In the genomic region with DNA sequence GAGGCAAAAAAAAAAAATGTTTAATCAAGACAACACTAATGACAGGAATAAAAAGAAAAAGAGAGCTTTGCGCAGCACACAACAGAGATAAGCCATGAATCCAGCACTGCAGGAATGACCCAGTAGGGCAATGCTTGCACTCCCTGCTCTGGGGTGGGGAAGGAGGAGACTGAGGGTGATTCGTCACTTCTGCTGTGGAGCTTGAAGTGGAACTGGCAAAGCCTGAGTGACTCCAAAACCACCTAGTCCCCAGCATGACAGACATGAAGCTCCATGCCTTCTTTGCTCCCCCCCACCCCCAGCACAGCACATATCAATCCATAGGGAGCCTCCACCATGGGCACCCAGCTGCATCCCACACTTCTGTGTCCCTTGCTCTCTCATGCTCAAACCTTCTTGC, we compare ENCODE assay signal across 25 mouse cellular contexts. TPM values are rescaled to one million over a fixed set of nuclear protein-coding genes. Genes with fewer than 3 reads are reported as not detected.
DNase-seq lines count a peak whose midpoint lies in the region; ATAC-seq and TF ChIP-seq lines count a peak whose summit lies in the region.
"Had no signal": no experiment of that assay in that cellular context is flagged by ENCODE, and none has a peak within 500 bp of the region (broad histone marks: within the 10 kb centered on the region; RNA-seq: fewer than 3 reads in every experiment).

No protein-coding gene starts in this region.

- no peak overlapping the region for H3K9ac ChIP-seq in forebrain, postnatal 0 days
- H3K9ac ChIP-seq: embryonic facial prominence, embryonic 12.5 days; embryonic facial prominence, embryonic 15.5 days; forebrain, embryonic 12.5 days; forebrain, embryonic 15.5 days; heart, embryonic 12.5 days; heart, embryonic 15.5 days; hindbrain, embryonic 14.5 days had no signal

- 78% methylated on average over 2 of the region's 2 CpGs for WGBS in forebrain, embryonic 10.5 days
- 88% methylated on average over 2 of the region's 2 CpGs for WGBS in forebrain, postnatal 0 days

- ATAC-seq in forebrain, postnatal 0 days, result no peak
- peak; percentile 39; the same call in 1 of the 2 replicates for ATAC-seq in neutrophil, adult 5-6 weeks (ENCODE audit: extremely low read depth, insufficient number of reproducible peaks, low FRiP score, poor library complexity, severe bottlenecking)
- ATAC-seq: CD4-positive, CD25-positive, alpha-beta regulatory T cell, adult 4 months; forebrain, embryonic 15.5 days had no signal

- no peak overlapping the region for H3K4me2 ChIP-seq in forebrain, postnatal 0 days (ENCODE audit: low read depth)
- H3K4me2 ChIP-seq: embryonic facial prominence, embryonic 12.5 days; embryonic facial prominence, embryonic 15.5 days; forebrain, embryonic 12.5 days; forebrain, embryonic 15.5 days; heart, embryonic 12.5 days; heart, embryonic 15.5 days; hindbrain, embryonic 14.5 days had no signal

- H3K4me3 ChIP-seq in forebrain, embryonic 10.5 days, result no peak overlapping the region
- no peak overlapping the region for H3K4me3 ChIP-seq in forebrain, postnatal 0 days (ENCODE audit: low read depth, low read length)
- H3K4me3 ChIP-seq: embryonic facial prominence, embryonic 12.5 days; embryonic facial prominence, embryonic 15.5 days; forebrain, embryonic 12.5 days; forebrain, embryonic 15.5 days; gastrocnemius, adult 2 months; heart, embryonic 12.5 days; heart, embryonic 15.5 days had no signal

- no peak for DNase-seq in forebrain, embryonic 10.5 days (ENCODE audit: extremely low spot score, low spot score)
- no peak for DNase-seq in forebrain, postnatal 0 days
- peak; percentile 24 to 35 for DNase-seq in spleen, postnatal 36 days (ENCODE audit: low spot score in 2 of 2)
- DNase-seq in spleen, adult 18-20 months, result no peak
- no peak for DNase-seq in urinary bladder, postnatal 10 days (ENCODE audit: low spot score)
- no peak for DNase-seq in frontal cortex, adult 2 months (ENCODE audit: extremely low spot score in 1 of 2, low spot score in 1 of 2)
- DNase-seq: adrenal gland, postnatal 10 days; adrenal gland, postnatal 36 days; cerebellum, adult 18-20 months; cerebellum, adult 9-10 months; cerebellum, postnatal 14 days; gastrocnemius, adult 2 months; gastrocnemius, postnatal 14 days; heart, adult 18-20 months; heart, postnatal 10 days; heart, postnatal 36 days had no signal

- peaks cover 23% of the 10 kb centered on the region for H3K4me1 ChIP-seq in forebrain, embryonic 10.5 days
- H3K4me1 ChIP-seq in forebrain, postnatal 0 days (ENCODE audit: insufficient read depth), result peaks cover 7% of the 10 kb centered on the region; the same call in 1 of the 2 replicates

- H3K36me3 ChIP-seq in forebrain, embryonic 10.5 days (replicated peaks), result no peaks in the 10 kb centered on the region
- no peaks in the 10 kb centered on the region for H3K36me3 ChIP-seq in forebrain, postnatal 0 days (ENCODE audit: insufficient read depth)
- H3K36me3 ChIP-seq: embryonic facial prominence, embryonic 12.5 days; embryonic facial prominence, embryonic 15.5 days; forebrain, embryonic 12.5 days; forebrain, embryonic 15.5 days; heart, embryonic 12.5 days; heart, embryonic 15.5 days had no signal

- H3K27ac ChIP-seq in forebrain, embryonic 10.5 days, result 0 out of 2 replicates have a peak overlapping the region, but pooled peaks have one; percentile 26
- H3K27ac ChIP-seq in forebrain, postnatal 0 days (ENCODE audit: low read depth, low read length), result no peak overlapping the region
- H3K27ac ChIP-seq: embryonic facial prominence, embryonic 12.5 days; embryonic facial prominence, embryonic 15.5 days; forebrain, embryonic 12.5 days; forebrain, embryonic 15.5 days; gastrocnemius, adult 2 months; heart, embryonic 15.5 days; hindbrain, embryonic 14.5 days had no signal

- no peaks in the 10 kb centered on the region for H3K9me3 ChIP-seq in forebrain, embryonic 10.5 days
- H3K9me3 ChIP-seq in forebrain, postnatal 0 days (ENCODE audit: low read length), result no peaks in the 10 kb centered on the region
- H3K9me3 ChIP-seq: embryonic facial prominence, embryonic 12.5 days; embryonic facial prominence, embryonic 15.5 days; forebrain, embryonic 12.5 days; forebrain, embryonic 15.5 days; heart, embryonic 12.5 days; heart, embryonic 15.5 days had no signal

- no peak for TF ChIP-seq CTCF in forebrain, postnatal 0 days (IDR thresholded peaks at IDR 0.05; ENCODE audit: low read depth)

- no peaks in the 10 kb centered on the region for H3K27me3 ChIP-seq in forebrain, embryonic 10.5 days (ENCODE audit: poor library complexity, severe bottlenecking)
- H3K27me3 ChIP-seq in forebrain, postnatal 0 days (ENCODE audit: insufficient read depth, low read length), result no peaks in the 10 kb centered on the region
- H3K27me3 ChIP-seq: embryonic facial prominence, embryonic 12.5 days; embryonic facial prominence, embryonic 15.5 days; forebrain, embryonic 12.5 days; forebrain, embryonic 15.5 days; heart, embryonic 12.5 days; heart, embryonic 15.5 days had no signal

RNA-seq across cellular contexts. Expression of a gene that starts 52.8 kb away (rescaled TPM):
- polyA plus RNA-seq in forebrain, embryonic 10.5 days (2016; fragmentation: Nextera tagmentation; extraction: Ambion mirVana), result 9.2 and 9.7 TPM in 2 replicates
- 19.3 and 20.5 TPM in 2 replicates for total RNA-seq in forebrain, postnatal 0 days (2014; rRNA removed)
- polyA plus RNA-seq in forebrain, postnatal 0 days (2015; fragmentation: Nextera tagmentation; extraction: Ambion mirVana), result 7.2 and 12.8 TPM in 2 replicates
- 81.4 and 83.2 TPM in 2 replicates for total RNA-seq in neutrophil, adult 5-6 weeks (2017)
- 18.2 and 19.2 TPM in 2 replicates for polyA plus RNA-seq in frontal cortex, adult 2 months (2012; rRNA removed)

Comparison
In these comparisons a context has a peak if more than half of its experiments do, and no peak if none do; other contexts are left out.
1. DNase-seq: peak in spleen, postnatal 36 days (2 of 2); none in forebrain, embryonic 10.5 days (single experiment), forebrain, postnatal 0 days (single experiment), spleen, adult 18-20 months (0 of 2), urinary bladder, postnatal 10 days (single experiment) and frontal cortex, adult 2 months (0 of 2).